Mouse (Mus musculus): ENCODE measurements around the gene Nr1h5. TPM values are rescaled to one million over a fixed set of nuclear protein-coding genes. Genes with fewer than 3 reads are reported as not detected.

Nr1h5 gene
- polyA plus RNA-seq (2015; fragmentation: Nextera tagmentation; extraction: Ambion mirVana): not detected in 2 replicates

GRCm38 (mm10) chr3:102964033-102964432 is at the start of gene Nr1h5:
Gene Nr1h5 (minus strand): TSS chr3:102964133.
- Histone ChIP-seq H3K4me1 (replicated peaks; ENCODE audit: control insufficient read depth, insufficient read depth, low read length) (no peaks in the 10 kb centered on the region), H3K4me2 (ENCODE audit: low read length) (no peak within 1 kb of the TSS), H3K9me3 (ENCODE audit: control insufficient read depth, low read length) (no peaks in the 10 kb centered on the region), H3K36me3 (ENCODE audit: control insufficient read depth, insufficient read depth) (no peaks in the 10 kb centered on the region), H3K27me3 (replicated peaks; ENCODE audit: control insufficient read depth, insufficient read depth, low read length) (no peaks in the 10 kb centered on the region), H3K9ac (replicated peaks; ENCODE audit: low read depth, low read length) (no peak within 1 kb of the TSS), H3K27ac (ENCODE audit: low read length) (no peak within 1 kb of the TSS), H3K4me3 (replicated peaks; ENCODE audit: low read length) (no peak within 1 kb of the TSS)
- ATAC-seq: no peak
- 55% methylated on average over 3 of the region's 3 CpGs for WGBS

- Histone ChIP-seq H3K4me2 (ENCODE audit: low read length) (no peak overlapping the region), H3K36me3 (ENCODE audit: control insufficient read depth, insufficient read depth) (peaks cover 46% of the 10 kb centered on the region), H3K27me3 (replicated peaks; ENCODE audit: control insufficient read depth, insufficient read depth, low read length) (no peaks in the 10 kb centered on the region), H3K4me3 (replicated peaks; ENCODE audit: low read length) (no peak overlapping the region), H3K4me1 (replicated peaks; ENCODE audit: control insufficient read depth, insufficient read depth, low read length) (peaks cover 1% of the 10 kb centered on the region), H3K9me3 (ENCODE audit: control insufficient read depth, low read length) (no peaks in the 10 kb centered on the region), H3K9ac (replicated peaks; ENCODE audit: low read depth, low read length) (no peak overlapping the region), H3K27ac (ENCODE audit: low read length) (no peak overlapping the region)
- no peak for ATAC-seq
- WGBS: 97% methylated on average over 7 of the region's 7 CpGs
These were observed 37.7 kb upstream of the Nr1h5 start for GRCm38 (mm10) chr3:103001595-103001994.

GRCm38 (mm10) chr3:102997591-102997990 is 33.7 kb upstream of the Nr1h5 start:
- no peak for ATAC-seq
- no peak overlapping the region for H3K4me3 ChIP-seq (replicated peaks; ENCODE audit: low read length)
- H3K36me3 ChIP-seq (ENCODE audit: control insufficient read depth, insufficient read depth): peaks cover 31% of the 10 kb centered on the region
- H3K9ac ChIP-seq (replicated peaks; ENCODE audit: low read depth, low read length): no peak overlapping the region
- WGBS: 87% methylated on average over 3 of the region's 3 CpGs
- no peak overlapping the region for H3K4me2 ChIP-seq (ENCODE audit: low read length)
- H3K9me3 ChIP-seq (ENCODE audit: control insufficient read depth, low read length): no peaks in the 10 kb centered on the region
- peaks cover 13% of the 10 kb centered on the region for H3K4me1 ChIP-seq (replicated peaks; ENCODE audit: control insufficient read depth, insufficient read depth, low read length)
- H3K27me3 ChIP-seq (replicated peaks; ENCODE audit: control insufficient read depth, insufficient read depth, low read length): no peaks in the 10 kb centered on the region
- H3K27ac ChIP-seq (ENCODE audit: low read length): no peak overlapping the region

GRCm38 (mm10) chr3:102997036-102997435 is 33.1 kb upstream of the Nr1h5 start:
- Histone ChIP-seq H3K4me1 (replicated peaks; ENCODE audit: control insufficient read depth, insufficient read depth, low read length) (peaks cover 13% of the 10 kb centered on the region), H3K9me3 (ENCODE audit: control insufficient read depth, low read length) (no peaks in the 10 kb centered on the region), H3K4me2 (ENCODE audit: low read length) (no peak overlapping the region), H3K27ac (ENCODE audit: low read length) (no peak overlapping the region), H3K36me3 (ENCODE audit: control insufficient read depth, insufficient read depth) (peaks cover 25% of the 10 kb centered on the region), H3K9ac (replicated peaks; ENCODE audit: low read depth, low read length) (no peak overlapping the region), H3K4me3 (replicated peaks; ENCODE audit: low read length) (no peak overlapping the region), H3K27me3 (replicated peaks; ENCODE audit: control insufficient read depth, insufficient read depth, low read length) (no peaks in the 10 kb centered on the region)
- WGBS: 80% methylated on average over 10 of the region's 10 CpGs
- ATAC-seq: no peak

- peaks cover 18% of the 10 kb centered on the region for H3K36me3 ChIP-seq (ENCODE audit: control insufficient read depth, insufficient read depth)
- H3K9ac ChIP-seq (replicated peaks; ENCODE audit: low read depth, low read length): peak within 1 kb of the TSS; percentile 73
- H3K9me3 ChIP-seq (ENCODE audit: control insufficient read depth, low read length): no peaks in the 10 kb centered on the region
- H3K4me3 ChIP-seq (replicated peaks; ENCODE audit: low read length): peak within 1 kb of the TSS; percentile 60
- peak; percentile 99 for ATAC-seq
- peak within 1 kb of the TSS; percentile 68 for H3K4me2 ChIP-seq (ENCODE audit: low read length)
- peaks cover 13% of the 10 kb centered on the region for H3K4me1 ChIP-seq (replicated peaks; ENCODE audit: control insufficient read depth, insufficient read depth, low read length)
- WGBS: under 1% methylated on average over 60 of the region's 60 CpGs
- H3K27ac ChIP-seq (ENCODE audit: low read length): peak within 1 kb of the TSS; percentile 69
- no peaks in the 10 kb centered on the region for H3K27me3 ChIP-seq (replicated peaks; ENCODE audit: control insufficient read depth, insufficient read depth, low read length)
These were observed 31.8 kb upstream of the Nr1h5 start, which contains the start of gene Sike1 for GRCm38 (mm10) chr3:102995605-102996321. Gene Sike1 (plus strand): TSS chr3:102995708.

- Histone ChIP-seq H3K9me3 (ENCODE audit: control insufficient read depth, low read length) (no peaks in the 10 kb centered on the region), H3K4me3 (replicated peaks; ENCODE audit: low read length) (peak overlapping the region; percentile 60), H3K36me3 (ENCODE audit: control insufficient read depth, insufficient read depth) (peaks cover 13% of the 10 kb centered on the region), H3K27me3 (replicated peaks; ENCODE audit: control insufficient read depth, insufficient read depth, low read length) (no peaks in the 10 kb centered on the region), H3K4me1 (replicated peaks; ENCODE audit: control insufficient read depth, insufficient read depth, low read length) (peaks cover 13% of the 10 kb centered on the region), H3K27ac (ENCODE audit: low read length) (no peak overlapping the region; the same call in 1 of the 2 replicates), H3K9ac (replicated peaks; ENCODE audit: low read depth, low read length) (peak overlapping the region; percentile 73), H3K4me2 (ENCODE audit: low read length) (peak overlapping the region; percentile 68)
- WGBS: 44% methylated on average over 7 of the region's 7 CpGs
- ATAC-seq: peak; percentile 0; the same call in 1 of the 2 replicates
These were observed 31.3 kb upstream of the Nr1h5 start for GRCm38 (mm10) chr3:102995233-102995604.

- Histone ChIP-seq H3K9me3 (ENCODE audit: control insufficient read depth, low read length) (no peaks in the 10 kb centered on the region), H3K4me1 (replicated peaks; ENCODE audit: control insufficient read depth, insufficient read depth, low read length) (peaks cover 13% of the 10 kb centered on the region), H3K27me3 (replicated peaks; ENCODE audit: control insufficient read depth, insufficient read depth, low read length) (no peaks in the 10 kb centered on the region), H3K27ac (ENCODE audit: low read length) (no peak overlapping the region), H3K4me2 (ENCODE audit: low read length) (no peak overlapping the region), H3K36me3 (ENCODE audit: control insufficient read depth, insufficient read depth) (no peaks in the 10 kb centered on the region), H3K9ac (replicated peaks; ENCODE audit: low read depth, low read length) (no peak overlapping the region), H3K4me3 (replicated peaks; ENCODE audit: low read length) (no peak overlapping the region)
- WGBS: 38% methylated on average over 3 of the region's 3 CpGs
- ATAC-seq: no peak
These were observed 29.0 kb upstream of the Nr1h5 start for GRCm38 (mm10) chr3:102992936-102993335.

- peaks cover 6% of the 10 kb centered on the region for H3K4me1 ChIP-seq (replicated peaks; ENCODE audit: control insufficient read depth, insufficient read depth, low read length)
- no peak overlapping the region for H3K4me3 ChIP-seq (replicated peaks; ENCODE audit: low read length)
- H3K9me3 ChIP-seq (ENCODE audit: control insufficient read depth, low read length): no peaks in the 10 kb centered on the region
- H3K27me3 ChIP-seq (replicated peaks; ENCODE audit: control insufficient read depth, insufficient read depth, low read length): no peaks in the 10 kb centered on the region
- no peak overlapping the region for H3K9ac ChIP-seq (replicated peaks; ENCODE audit: low read depth, low read length)
- H3K27ac ChIP-seq (ENCODE audit: low read length): no peak overlapping the region
- H3K4me2 ChIP-seq (ENCODE audit: low read length): no peak overlapping the region
- 73% methylated on average over 8 of the region's 8 CpGs for WGBS
- H3K36me3 ChIP-seq (ENCODE audit: control insufficient read depth, insufficient read depth): no peaks in the 10 kb centered on the region
- ATAC-seq: no peak
These were observed 27.1 kb upstream of the Nr1h5 start for GRCm38 (mm10) chr3:102991041-102991440.

GRCm38 (mm10) chr3:102980349-102980736 is 16.4 kb upstream of the Nr1h5 start:
- no peaks in the 10 kb centered on the region for H3K27me3 ChIP-seq (replicated peaks; ENCODE audit: control insufficient read depth, insufficient read depth, low read length)
- peak overlapping the region; percentile 46 for H3K4me2 ChIP-seq (ENCODE audit: low read length)
- WGBS: 16% methylated on average over 3 of the region's 3 CpGs
- H3K4me3 ChIP-seq (replicated peaks; ENCODE audit: low read length): peak overlapping the region; percentile 12
- peak overlapping the region; percentile 78 for H3K27ac ChIP-seq (ENCODE audit: low read length)
- no peaks in the 10 kb centered on the region for H3K9me3 ChIP-seq (ENCODE audit: control insufficient read depth, low read length)
- H3K9ac ChIP-seq (replicated peaks; ENCODE audit: low read depth, low read length): peak overlapping the region; percentile 47
- no peaks in the 10 kb centered on the region for H3K36me3 ChIP-seq (ENCODE audit: control insufficient read depth, insufficient read depth)
- H3K4me1 ChIP-seq (replicated peaks; ENCODE audit: control insufficient read depth, insufficient read depth, low read length): peaks cover 7% of the 10 kb centered on the region
- peak; percentile 43; the same call in 1 of the 2 replicates for ATAC-seq
